Mouse (Mus musculus): ENCODE measurements at regions not wholly inside any gene's neighbourhood (a gene's known extent, or its start where the extent isn't known, plus 50 kb on each side); places are given as distances from the start of the nearest gene placed in this dataset.

- TF ChIP-seq POLR2A (IDR thresholded peaks at IDR 0.05; ENCODE audit: borderline replicate concordance, extremely low read depth, insufficient read depth, insufficient read length, poor library complexity, severe bottlenecking) (no peak), CTCF (IDR thresholded peaks at IDR 0.05; ENCODE audit: borderline replicate concordance, extremely low read depth, insufficient read depth, insufficient read length) (no peak)
These were observed 146.7 kb downstream of the En1 start for GRCm38 (mm10) chr1:120748963-120749362.
